Mouse (Mus musculus): ENCODE results near the gene Ckm. TPM values are rescaled to one million over a fixed set of nuclear protein-coding genes. Genes with fewer than 3 reads are reported as not detected.
A peak's percentile ranks its signal among the peaks of the same experiment; 100 is the strongest.

Ckm gene
- polyA plus RNA-seq, 1 experiment from 2014 or later, result not detected

DNA sequence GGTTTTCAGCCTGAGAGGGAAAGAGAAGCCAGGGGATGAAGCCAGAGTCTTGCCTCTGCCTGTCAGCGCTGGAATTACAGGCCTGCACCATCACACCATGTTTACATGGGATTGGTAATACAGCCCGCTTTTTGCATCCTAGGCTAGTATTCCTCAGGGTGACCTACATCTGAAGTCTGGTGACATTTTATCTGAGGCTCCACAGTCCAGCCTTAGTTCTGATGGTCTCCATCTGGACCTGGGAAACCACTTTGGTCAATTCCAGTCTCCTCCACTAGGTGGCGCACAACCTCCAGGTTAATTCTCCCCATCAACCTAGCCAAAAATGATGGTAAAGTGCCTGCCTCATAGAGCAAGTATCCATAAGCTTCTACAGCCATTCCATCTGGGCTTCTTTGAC, 38.8 kb downstream of the Ckm start:
- 43% methylated on average over 3 of the region's 3 CpGs for WGBS
- ATAC-seq (ENCODE audit: low FRiP score), result no peak
- Histone ChIP-seq H3K27me3 (no peaks in the 10 kb centered on the region), H3K4me2 (no peak overlapping the region), H3K9me3 (no peaks in the 10 kb centered on the region), H3K9ac (no peak overlapping the region), H3K36me3 (replicated peaks) (peaks cover 86% of the 10 kb centered on the region), H3K27ac (no peak overlapping the region), H3K4me3 (replicated peaks) (no peak overlapping the region), H3K4me1 (no peaks in the 10 kb centered on the region)

DNA sequence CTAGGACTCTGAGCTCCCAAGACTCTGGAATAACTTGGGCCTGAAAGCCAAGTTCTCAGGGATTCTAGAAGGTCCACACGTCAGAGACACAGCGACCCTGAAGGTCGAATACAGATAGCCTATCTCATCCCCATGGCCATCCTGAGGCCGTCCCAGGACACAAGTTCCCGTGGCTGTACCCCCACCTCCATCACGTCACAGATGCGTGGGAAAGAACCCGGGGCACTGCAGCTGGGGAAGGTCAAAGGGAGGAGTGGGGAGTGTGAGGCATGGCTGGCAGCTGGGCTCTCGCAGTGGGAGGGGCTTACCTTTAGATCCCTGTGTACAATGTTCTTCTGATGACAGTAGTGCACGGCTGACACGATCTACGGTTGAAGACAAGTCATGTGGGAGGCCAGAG, 40.2 kb downstream of the Ckm start:
- Histone ChIP-seq H3K4me2 (no peak overlapping the region), H3K9me3 (no peaks in the 10 kb centered on the region), H3K36me3 (replicated peaks) (peaks cover 90% of the 10 kb centered on the region), H3K9ac (no peak overlapping the region), H3K4me1 (no peaks in the 10 kb centered on the region), H3K4me3 (replicated peaks) (no peak overlapping the region), H3K27ac (no peak overlapping the region), H3K27me3 (no peaks in the 10 kb centered on the region)
- no peak for ATAC-seq (ENCODE audit: low FRiP score)
- 87% methylated on average over 12 of the region's 12 CpGs for WGBS

DNA sequence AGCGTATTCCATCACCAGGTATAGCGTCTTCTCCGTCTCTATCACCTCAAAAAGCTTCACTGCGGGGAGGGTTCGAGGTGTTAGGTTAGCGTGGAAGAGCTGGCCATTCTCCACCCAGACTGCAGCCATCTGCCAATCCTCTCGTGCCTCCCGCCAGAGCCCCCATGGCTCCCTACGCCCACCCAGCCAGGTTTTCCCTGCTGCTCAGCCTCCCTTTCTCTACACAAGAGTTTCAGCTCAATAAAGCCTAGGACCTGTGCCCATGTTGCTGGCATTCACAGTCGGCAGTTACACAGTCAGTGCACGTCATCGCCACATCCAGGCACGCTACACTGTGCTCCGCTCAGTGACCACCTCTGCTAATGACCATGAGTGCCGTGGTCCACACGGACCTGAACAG, 43.1 kb downstream of the Ckm start:
- peaks cover 88% of the 10 kb centered on the region for H3K36me3 ChIP-seq (replicated peaks)
- ATAC-seq (ENCODE audit: low FRiP score), result no peak
- H3K4me1 ChIP-seq, result no peaks in the 10 kb centered on the region
- no peak overlapping the region for H3K27ac ChIP-seq
- H3K4me3 ChIP-seq (replicated peaks), result no peak overlapping the region
- no peak overlapping the region for H3K4me2 ChIP-seq
- H3K9ac ChIP-seq, result no peak overlapping the region
- WGBS, result 95% methylated on average over 16 of the region's 16 CpGs
- H3K9me3 ChIP-seq, result no peaks in the 10 kb centered on the region
- no peaks in the 10 kb centered on the region for H3K27me3 ChIP-seq

DNA sequence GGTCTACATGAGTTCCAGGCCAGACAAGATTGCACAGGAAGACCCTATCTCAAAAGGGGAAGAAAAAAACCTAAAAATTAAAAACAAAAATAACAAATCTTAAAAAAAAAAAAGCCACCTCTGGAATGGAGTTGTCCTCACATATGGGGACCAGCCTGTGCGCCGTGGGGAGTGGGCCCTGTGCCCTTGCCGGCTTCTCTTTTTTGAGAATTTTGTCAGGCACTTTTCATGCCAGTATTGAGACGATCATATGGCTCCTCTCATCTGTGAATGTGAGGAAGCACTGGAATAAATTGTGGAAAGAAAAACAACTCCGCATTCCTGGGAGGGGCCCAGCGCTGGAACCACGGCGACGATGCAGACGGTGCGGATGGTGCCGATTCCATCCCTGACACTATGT, 44.6 kb downstream of the Ckm start:
- ATAC-seq (ENCODE audit: low FRiP score), result no peak
- WGBS, result 90% methylated on average over 12 of the region's 12 CpGs
- H3K36me3 ChIP-seq (replicated peaks), result peaks cover 77% of the 10 kb centered on the region

DNA sequence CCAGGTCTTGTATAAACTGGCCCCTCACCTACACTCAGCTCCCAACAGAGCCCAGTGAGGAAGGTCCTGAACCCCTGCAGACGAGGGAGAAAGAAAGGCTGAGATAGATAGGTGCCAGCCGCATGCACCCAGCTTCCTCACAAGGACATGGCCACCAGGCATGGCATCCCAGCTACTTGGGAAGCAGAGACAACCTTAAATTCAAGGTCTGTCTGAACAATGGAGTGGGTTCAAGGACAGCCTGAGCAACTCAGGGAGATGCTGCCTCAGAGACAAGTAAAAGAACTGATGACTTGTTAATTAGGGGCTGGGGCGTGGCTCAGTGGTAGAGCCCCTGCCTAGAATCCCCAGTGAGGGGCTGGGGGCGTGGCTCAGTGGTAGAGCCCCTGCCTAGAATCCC, 50.6 kb downstream of the Ckm start:
- 91% methylated on average over 4 of the region's 4 CpGs for WGBS
- no peak overlapping the region for H3K4me2 ChIP-seq
- H3K9ac ChIP-seq, result no peak overlapping the region
- no peak overlapping the region for H3K27ac ChIP-seq
- H3K36me3 ChIP-seq (replicated peaks), result peaks cover 30% of the 10 kb centered on the region
- 0 out of 2 replicates have a peak, but pooled peaks cover 3% of the 10 kb centered on the region for H3K27me3 ChIP-seq
- ATAC-seq (ENCODE audit: low FRiP score), result no peak
- H3K9me3 ChIP-seq, result no peaks in the 10 kb centered on the region
- no peak overlapping the region for H3K4me3 ChIP-seq (replicated peaks)
- H3K4me1 ChIP-seq, result peaks cover 31% of the 10 kb centered on the region

More for the DNA sequence above, 44.6 kb downstream of the Ckm start:
- Histone ChIP-seq H3K27me3 (no peaks in the 10 kb centered on the region), H3K4me1 (no peaks in the 10 kb centered on the region), H3K4me3 (replicated peaks) (no peak overlapping the region), H3K4me2 (no peak overlapping the region), H3K9ac (no peak overlapping the region), H3K27ac (no peak overlapping the region), H3K9me3 (no peaks in the 10 kb centered on the region)

DNA sequence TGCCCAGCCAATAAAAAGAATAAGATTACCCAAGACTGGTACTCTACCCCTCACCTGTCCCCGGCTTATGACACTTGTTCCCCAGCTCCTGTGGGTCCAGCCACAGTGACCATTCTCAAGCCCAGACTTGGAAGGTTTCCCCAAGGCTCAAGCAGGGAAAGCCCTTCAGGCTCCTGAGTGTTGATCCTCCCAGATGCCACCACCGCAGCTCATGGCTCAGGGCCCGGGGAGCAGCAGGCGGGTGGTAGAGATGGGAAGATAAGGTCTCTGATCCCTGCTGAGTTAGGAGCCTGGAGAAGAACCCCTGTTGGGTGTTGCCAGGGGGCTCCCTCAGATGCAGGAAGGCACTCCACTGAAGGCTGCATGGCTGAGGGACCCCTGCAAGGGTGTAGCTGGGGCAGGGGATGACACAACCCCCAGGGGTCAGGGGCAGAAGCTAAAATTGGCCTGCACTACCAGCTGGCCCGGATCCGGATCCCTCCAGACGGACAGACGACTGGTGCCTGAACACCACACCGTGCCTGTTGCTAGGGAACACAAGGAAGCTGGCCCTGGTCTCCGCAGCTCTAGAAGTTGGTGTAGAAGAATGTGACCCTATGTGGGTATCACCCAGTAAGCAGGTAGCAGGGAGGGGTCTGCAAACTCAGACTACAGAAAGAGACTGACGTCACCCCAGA, 51.4 kb downstream of the Ckm start:
- Histone ChIP-seq H3K4me3 (replicated peaks) (no peak overlapping the region), H3K9ac (no peak overlapping the region), H3K9me3 (no peaks in the 10 kb centered on the region), H3K36me3 (replicated peaks) (peaks cover 25% of the 10 kb centered on the region), H3K27ac (no peak overlapping the region), H3K4me1 (peaks cover 31% of the 10 kb centered on the region), H3K27me3 (peaks cover 6% of the 10 kb centered on the region; the same call in 1 of the 2 replicates), H3K4me2 (no peak overlapping the region)
- ATAC-seq (ENCODE audit: low FRiP score), result no peak
- 86% methylated on average over 11 of the region's 11 CpGs for WGBS

DNA sequence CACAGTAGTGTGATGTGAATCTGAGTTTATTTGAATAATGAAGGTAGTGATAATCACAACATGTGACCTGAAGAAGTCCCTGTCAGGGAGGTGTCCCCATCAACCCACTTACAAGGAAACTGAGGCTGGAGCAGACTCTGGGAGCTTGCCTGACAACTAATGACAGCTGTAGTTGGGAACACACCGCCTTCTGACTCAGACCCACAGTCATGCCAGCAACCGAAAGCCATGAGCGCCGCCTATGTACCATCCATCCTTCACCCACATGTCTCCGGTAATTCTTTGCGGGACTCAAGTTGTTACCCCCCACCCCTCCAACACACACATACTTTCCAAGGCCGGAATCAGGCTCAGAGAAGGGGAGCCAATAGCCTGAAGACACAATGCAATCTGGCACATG, 52.1 kb downstream of the Ckm start:
- no peak for ATAC-seq (ENCODE audit: low FRiP score)

DNA sequence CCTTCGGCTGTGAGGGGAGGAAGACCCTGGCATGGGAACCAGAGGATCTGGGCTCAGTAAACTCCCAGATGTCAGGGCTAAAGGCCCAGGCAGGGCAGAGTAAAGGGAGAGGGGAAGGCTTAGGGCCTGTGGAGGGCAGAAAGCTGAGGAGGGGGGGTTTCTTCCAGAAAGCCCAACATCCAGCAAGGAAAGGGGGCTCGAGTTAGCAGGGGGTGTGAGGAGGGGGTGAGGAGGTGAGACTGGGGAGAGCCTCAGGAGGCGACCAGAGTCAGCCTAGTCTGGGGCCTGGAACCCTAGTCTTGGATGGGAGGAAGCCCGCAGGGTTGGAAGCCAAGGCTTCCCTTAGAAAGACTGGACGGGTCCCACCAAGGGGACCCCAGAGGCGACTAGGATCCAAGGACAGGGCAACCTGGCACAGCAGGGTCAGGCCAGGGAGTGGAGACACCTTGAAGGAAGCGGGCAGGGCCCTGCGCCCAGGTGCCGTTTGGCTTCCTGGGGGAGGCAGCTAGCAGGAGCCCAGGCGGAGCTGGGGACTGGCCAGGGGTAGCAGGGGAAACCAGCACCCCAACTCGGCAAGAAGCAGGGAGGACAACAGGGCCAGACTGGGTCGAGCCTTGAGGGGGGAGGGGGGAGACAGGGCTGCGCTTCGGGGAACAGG, 53.0 kb downstream of the Ckm start:
- WGBS, result 9% methylated on average over 14 of the region's 14 CpGs
- peaks cover 31% of the 10 kb centered on the region for H3K4me1 ChIP-seq
- H3K9me3 ChIP-seq, result no peaks in the 10 kb centered on the region
- H3K9ac ChIP-seq, result peak overlapping the region; percentile 93
- H3K4me2 ChIP-seq, result peak overlapping the region; percentile 98
- peak overlapping the region; percentile 96 for H3K4me3 ChIP-seq (replicated peaks)
- no peak for ATAC-seq (ENCODE audit: low FRiP score)
- peak overlapping the region; percentile 80; the same call in 1 of the 2 replicates for H3K27ac ChIP-seq
- peaks cover 9% of the 10 kb centered on the region for H3K36me3 ChIP-seq (replicated peaks)
- H3K27me3 ChIP-seq, result peaks cover 10% of the 10 kb centered on the region

More for the DNA sequence above, 52.1 kb downstream of the Ckm start:
- H3K9ac ChIP-seq, result no peak overlapping the region
- H3K9me3 ChIP-seq, result no peaks in the 10 kb centered on the region
- peak overlapping the region; percentile 98 for H3K4me2 ChIP-seq
- 0 out of 2 replicates have a peak overlapping the region, but pooled peaks have one; percentile 96 for H3K4me3 ChIP-seq (replicated peaks)
- 96% methylated on average over 7 of the region's 7 CpGs for WGBS
- H3K36me3 ChIP-seq (replicated peaks), result peaks cover 18% of the 10 kb centered on the region
- peaks cover 6% of the 10 kb centered on the region; the same call in 1 of the 2 replicates for H3K27me3 ChIP-seq
- H3K27ac ChIP-seq, result no peak overlapping the region
- H3K4me1 ChIP-seq, result peaks cover 31% of the 10 kb centered on the region

DNA sequence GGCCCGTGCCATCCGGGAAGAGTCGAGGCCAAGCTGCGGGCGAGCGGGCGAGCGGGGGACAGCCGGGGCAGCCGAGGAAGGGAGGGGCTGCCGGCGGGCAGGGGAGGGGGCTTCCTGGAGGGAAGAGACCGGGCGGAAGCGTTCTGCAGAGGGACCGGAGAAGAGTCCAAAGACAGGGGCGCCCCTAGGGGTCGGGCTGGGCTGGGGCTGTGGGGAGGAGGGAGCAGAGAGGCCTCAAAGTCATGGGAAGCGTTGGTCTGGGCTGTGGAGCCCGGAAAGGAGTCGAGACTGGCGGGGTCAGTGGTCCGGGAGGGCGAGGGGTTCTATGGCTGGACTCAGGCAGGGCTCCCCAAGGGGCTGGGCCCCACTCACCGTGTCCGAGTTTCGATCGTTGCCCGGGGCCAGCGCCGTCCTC, 53.5 kb downstream of the Ckm start:
- Histone ChIP-seq H3K27ac (peak overlapping the region; percentile 80), H3K4me1 (peaks cover 31% of the 10 kb centered on the region), H3K27me3 (peaks cover 14% of the 10 kb centered on the region), H3K9me3 (no peaks in the 10 kb centered on the region), H3K4me2 (peak overlapping the region; percentile 98), H3K36me3 (replicated peaks) (peaks cover 9% of the 10 kb centered on the region), H3K4me3 (replicated peaks) (peak overlapping the region; percentile 96), H3K9ac (peak overlapping the region; percentile 93)
- 0% methylated on average over 24 of the region's 31 CpGs for WGBS
- ATAC-seq (ENCODE audit: low FRiP score), result peak; percentile 78

DNA sequence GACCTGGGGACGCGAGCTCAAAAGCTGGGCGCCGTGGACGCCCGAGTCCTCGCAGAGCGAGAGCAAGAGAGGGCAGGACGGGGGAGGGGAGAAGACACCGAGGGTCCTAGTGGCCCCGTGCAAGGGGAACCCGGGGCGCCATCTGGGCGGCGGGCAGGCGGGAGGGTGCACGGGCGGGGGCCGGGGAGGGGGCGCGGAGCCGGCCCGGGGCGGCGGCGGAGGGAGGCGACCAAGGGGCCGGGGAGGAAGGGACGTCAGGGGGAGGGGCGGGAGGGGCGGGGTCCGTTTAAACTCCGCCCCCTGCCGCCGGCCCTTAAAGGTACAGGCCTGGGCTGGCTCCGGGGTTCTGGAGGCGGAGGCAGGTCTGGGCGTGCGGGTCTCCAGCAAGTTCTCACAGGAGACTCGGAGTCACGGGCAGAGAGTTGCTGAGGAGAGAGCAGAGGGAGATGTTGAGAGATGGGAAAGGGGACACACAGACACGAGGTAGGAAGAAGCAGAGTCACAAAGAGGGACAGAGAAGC, 54.1 kb downstream of the Ckm start, which contains the start of gene Mark4:
Gene Mark4, minus strand, starts transcription at position 231 of the 521 bp plus-strand sequence.
- H3K27me3 ChIP-seq, result peaks cover 20% of the 10 kb centered on the region
- ATAC-seq (ENCODE audit: low FRiP score), result peak; percentile 89
- peaks cover 9% of the 10 kb centered on the region for H3K36me3 ChIP-seq (replicated peaks)
- no peaks in the 10 kb centered on the region for H3K9me3 ChIP-seq
- H3K27ac ChIP-seq, result peak within 1 kb of the TSS; percentile 80
- WGBS, result 2% methylated on average over 37 of the region's 42 CpGs
- H3K4me3 ChIP-seq (replicated peaks), result peak within 1 kb of the TSS; percentile 96
- peak within 1 kb of the TSS; percentile 98 for H3K4me2 ChIP-seq
- peak within 1 kb of the TSS; percentile 93 for H3K9ac ChIP-seq
- peaks cover 31% of the 10 kb centered on the region for H3K4me1 ChIP-seq

DNA sequence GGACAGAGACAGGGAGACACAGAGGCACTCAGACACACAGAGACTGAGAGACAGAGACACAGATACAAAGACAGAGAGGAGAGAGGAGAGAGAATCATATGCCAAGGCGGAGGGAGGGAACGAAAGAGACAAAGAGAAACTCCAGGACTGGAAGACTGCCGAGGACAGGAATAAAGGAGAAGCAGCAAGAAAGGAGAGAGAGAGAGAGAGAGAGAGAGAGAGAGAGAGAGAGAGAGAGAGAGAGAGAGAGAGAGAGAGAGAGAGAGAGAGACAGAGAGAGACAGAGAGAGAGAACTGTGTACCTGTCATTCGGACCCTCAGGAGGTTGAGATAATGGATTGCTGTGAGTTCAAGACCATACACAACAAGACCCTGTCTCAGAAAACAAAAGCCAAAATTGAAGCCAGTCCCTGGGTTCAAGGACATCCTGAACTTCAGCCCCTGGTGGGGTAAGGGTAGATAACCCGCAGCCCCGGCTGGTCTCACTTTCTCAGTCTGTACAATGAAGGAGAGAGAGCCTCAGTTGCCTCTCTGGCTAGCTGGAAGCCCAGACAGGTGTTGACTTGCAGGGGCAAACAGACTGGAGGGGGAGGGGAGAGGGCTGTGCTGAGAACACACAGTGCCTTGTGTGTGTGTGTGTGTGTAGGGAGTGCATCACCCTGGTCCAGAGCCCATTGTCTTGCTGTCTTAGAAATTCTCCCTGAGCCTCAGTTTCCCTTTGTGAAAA, 54.7 kb downstream of the Ckm start:
- H3K4me3 ChIP-seq (replicated peaks), result peak overlapping the region; percentile 96
- peaks cover 24% of the 10 kb centered on the region for H3K27me3 ChIP-seq
- no peak for ATAC-seq (ENCODE audit: low FRiP score)
- peaks cover 9% of the 10 kb centered on the region for H3K36me3 ChIP-seq (replicated peaks)
- peak overlapping the region; percentile 80 for H3K27ac ChIP-seq
- H3K9me3 ChIP-seq, result no peaks in the 10 kb centered on the region
- WGBS, result 19% methylated on average over 6 of the region's 6 CpGs
- H3K4me2 ChIP-seq, result peak overlapping the region; percentile 98
- H3K4me1 ChIP-seq, result peaks cover 31% of the 10 kb centered on the region
- H3K9ac ChIP-seq, result peak overlapping the region; percentile 93

DNA sequence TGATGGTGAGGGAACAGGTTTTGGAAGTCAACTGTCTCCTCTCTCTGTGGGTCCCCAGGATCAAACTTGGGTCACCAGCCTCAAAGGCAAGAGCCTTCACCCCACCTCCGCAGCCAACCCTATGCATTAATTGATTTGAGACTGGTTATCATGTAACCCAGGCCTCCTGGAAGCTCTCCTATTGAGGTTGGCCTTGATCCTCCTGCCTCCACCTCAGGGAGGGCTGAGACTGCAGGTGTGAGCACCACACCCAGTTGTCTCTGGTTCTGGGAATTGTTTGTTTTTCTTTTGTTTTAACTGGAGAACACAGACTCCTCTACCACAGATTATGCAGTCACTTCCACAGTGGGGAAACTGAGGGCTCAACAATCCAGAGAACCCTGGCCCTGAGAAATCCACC, 55.9 kb downstream of the Ckm start:
- no peak overlapping the region for H3K4me2 ChIP-seq
- H3K36me3 ChIP-seq (replicated peaks), result peaks cover 9% of the 10 kb centered on the region
- WGBS, result 61% methylated on average over 1 of the region's 1 CpGs
- no peak overlapping the region for H3K4me3 ChIP-seq (replicated peaks)
- H3K27ac ChIP-seq, result no peak overlapping the region
- no peaks in the 10 kb centered on the region for H3K9me3 ChIP-seq
- H3K9ac ChIP-seq, result no peak overlapping the region
- peaks cover 36% of the 10 kb centered on the region for H3K4me1 ChIP-seq
- H3K27me3 ChIP-seq, result peaks cover 36% of the 10 kb centered on the region
- no peak for ATAC-seq (ENCODE audit: low FRiP score)
